Comparison of ENCODE assay signal across 16 mouse cellular contexts in genomic region chr10:62128316-62128951, GRCm38 (mm10). TPM values are rescaled to one million over a fixed set of nuclear protein-coding genes. Genes with fewer than 3 reads are reported as not detected.
DNase-seq lines count a peak whose midpoint lies in the region; ATAC-seq lines count a peak whose summit lies in the region.
"Had no signal": no experiment of that assay in that cellular context is flagged by ENCODE, and none has a peak within 500 bp of the region (broad histone marks: within the 10 kb centered on the region; RNA-seq: fewer than 3 reads in every experiment).

No protein-coding gene starts in this region.

- peak overlapping the region; percentile 21; the same call in 1 of the 2 replicates for H3K4me2 ChIP-seq in forebrain, embryonic 14.5 days (ENCODE audit: low read length)
- no peak overlapping the region for H3K4me2 ChIP-seq in forebrain, embryonic 12.5 days
- peak overlapping the region; percentile 23; the same call in 1 of the 2 replicates for H3K4me2 ChIP-seq in midbrain, embryonic 13.5 days (replicated peaks)
- H3K4me2 ChIP-seq in midbrain, embryonic 14.5 days (ENCODE audit: low read length) = no peak overlapping the region

- 2% methylated on average over 30 of the region's 32 CpGs for WGBS in forebrain, embryonic 14.5 days
- WGBS in forebrain, embryonic 12.5 days = under 1% methylated on average over 32 of the region's 32 CpGs
- WGBS in midbrain, embryonic 13.5 days = 1% methylated on average over 32 of the region's 32 CpGs
- 2% methylated on average over 32 of the region's 32 CpGs for WGBS in midbrain, embryonic 14.5 days

- H3K4me3 ChIP-seq in forebrain, embryonic 14.5 days (ENCODE audit: low read depth, low read length) = no peak overlapping the region
- no peak overlapping the region for H3K4me3 ChIP-seq in forebrain, embryonic 12.5 days (replicated peaks)
- H3K4me3 ChIP-seq in midbrain, embryonic 13.5 days (replicated peaks) = no peak overlapping the region
- no peak overlapping the region for H3K4me3 ChIP-seq in midbrain, embryonic 14.5 days (replicated peaks; ENCODE audit: low read depth, low read length)

- peak; percentile 58 for DNase-seq in forebrain, embryonic 14.5 days (ENCODE audit: low spot score)
- DNase-seq in midbrain, embryonic 14.5 days = no peak
- peak; percentile 35 to 37 for DNase-seq in layer of hippocampus, postnatal 25 days (ENCODE audit: extremely low spot score in 1 of 2, low spot score in 1 of 2)
- peak; percentile 50 to 70 for DNase-seq in right cerebral cortex, postnatal 36 days (ENCODE audit: low spot score in 2 of 2)
- DNase-seq in embryo, embryonic 9.5 days (ENCODE audit: extremely low spot score) = no peak
- DNase-seq in urinary bladder, postnatal 14 days (ENCODE audit: low spot score) = no peak
- DNase-seq: adrenal gland, postnatal 25 days; kidney, postnatal 36 days had no signal

- peaks cover 60% of the 10 kb centered on the region for H3K27me3 ChIP-seq in forebrain, embryonic 14.5 days (replicated peaks; ENCODE audit: control insufficient read depth, insufficient read depth, low read length)
- H3K27me3 ChIP-seq in forebrain, embryonic 12.5 days = peaks cover 75% of the 10 kb centered on the region
- peaks cover 83% of the 10 kb centered on the region for H3K27me3 ChIP-seq in midbrain, embryonic 13.5 days
- H3K27me3 ChIP-seq in midbrain, embryonic 14.5 days (ENCODE audit: control insufficient read depth, insufficient read depth, low read length) = peaks cover 67% of the 10 kb centered on the region

- no peak overlapping the region for H3K27ac ChIP-seq in forebrain, embryonic 14.5 days (ENCODE audit: low read depth, low read length)
- H3K27ac ChIP-seq in forebrain, embryonic 12.5 days = no peak overlapping the region
- no peak overlapping the region for H3K27ac ChIP-seq in midbrain, embryonic 13.5 days
- no peak overlapping the region for H3K27ac ChIP-seq in midbrain, embryonic 14.5 days (replicated peaks; ENCODE audit: low read depth, low read length)
- H3K27ac ChIP-seq: liver, embryonic 14.5 days; macrophage had no signal

- peak; percentile 73 for ATAC-seq in forebrain, embryonic 14.5 days
- no peak for ATAC-seq in forebrain, embryonic 12.5 days (ENCODE audit: low FRiP score)
- no peak for ATAC-seq in midbrain, embryonic 13.5 days
- ATAC-seq in midbrain, embryonic 14.5 days (ENCODE audit: low FRiP score, low TSS enrichment) = no peak
- ATAC-seq: inflammation-experienced regulatory T-cells, adult 6 months had no signal

- no peak overlapping the region for H3K9ac ChIP-seq in forebrain, embryonic 14.5 days (ENCODE audit: low read length)
- no peak overlapping the region for H3K9ac ChIP-seq in forebrain, embryonic 12.5 days
- H3K9ac ChIP-seq in midbrain, embryonic 13.5 days (replicated peaks) = no peak overlapping the region
- no peak overlapping the region for H3K9ac ChIP-seq in midbrain, embryonic 14.5 days (replicated peaks; ENCODE audit: low read length)
- H3K9ac ChIP-seq: liver, embryonic 14.5 days had no signal

- 0 out of 2 replicates have a peak, but pooled peaks cover 3% of the 10 kb centered on the region for H3K4me1 ChIP-seq in forebrain, embryonic 14.5 days (ENCODE audit: control insufficient read depth, insufficient read depth, low read length)
- H3K4me1 ChIP-seq in forebrain, embryonic 12.5 days = peaks cover 8% of the 10 kb centered on the region; the same call in 1 of the 2 replicates
- H3K4me1 ChIP-seq in midbrain, embryonic 13.5 days (replicated peaks) = peaks cover 10% of the 10 kb centered on the region
- H3K4me1 ChIP-seq in midbrain, embryonic 14.5 days (ENCODE audit: control insufficient read depth, insufficient read depth, low read length) = no peaks in the 10 kb centered on the region; the same call in 1 of the 2 replicates

- H3K36me3 ChIP-seq in forebrain, embryonic 14.5 days (ENCODE audit: control insufficient read depth, insufficient read depth, low read length) = no peaks in the 10 kb centered on the region
- no peaks in the 10 kb centered on the region for H3K36me3 ChIP-seq in forebrain, embryonic 12.5 days (replicated peaks)
- H3K36me3 ChIP-seq in midbrain, embryonic 13.5 days = no peaks in the 10 kb centered on the region
- no peaks in the 10 kb centered on the region for H3K36me3 ChIP-seq in midbrain, embryonic 14.5 days (ENCODE audit: control insufficient read depth, insufficient read depth, low read length)

- H3K9me3 ChIP-seq in forebrain, embryonic 14.5 days (replicated peaks; ENCODE audit: control insufficient read depth, low read length) = no peaks in the 10 kb centered on the region
- no peaks in the 10 kb centered on the region for H3K9me3 ChIP-seq in forebrain, embryonic 12.5 days
- H3K9me3 ChIP-seq in midbrain, embryonic 13.5 days = no peaks in the 10 kb centered on the region
- no peaks in the 10 kb centered on the region for H3K9me3 ChIP-seq in midbrain, embryonic 14.5 days (ENCODE audit: control insufficient read depth, low read length)

RNA-seq across cellular contexts. Expression of gene Neurog3, which starts 4.5 kb away (rescaled TPM):
- 0.29 and 0.45 TPM in 2 replicates for polyA plus RNA-seq in forebrain, embryonic 14.5 days (2014; fragmentation: Nextera tagmentation; extraction: Ambion mirVana)
- polyA plus RNA-seq in forebrain, embryonic 12.5 days (2016; fragmentation: Nextera tagmentation; extraction: Ambion mirVana) = 0.65 and 0.67 TPM in 2 replicates
- polyA plus RNA-seq in midbrain, embryonic 13.5 days (2015; fragmentation: Nextera tagmentation; extraction: Ambion mirVana) = 0.48 and 0.65 TPM in 2 replicates
- not detected in 2 replicates for polyA plus RNA-seq in midbrain, embryonic 14.5 days (2014; fragmentation: Nextera tagmentation; extraction: Ambion mirVana)
- total RNA-seq in layer of hippocampus, postnatal 25 days (2021) = not detected
- total RNA-seq: adrenal gland, postnatal 25 days; granulocyte monocyte progenitor cell, adult 5-6 weeks; neutrophil, adult 5-6 weeks had no signal
- polyA plus RNA-seq: inflammation-experienced regulatory T-cells, adult 6 months; macrophage; urinary bladder, adult 2 months had no signal

RNA-seq across cellular contexts. Expression of gene Fam241b, which starts 15.3 kb away (rescaled TPM):
- polyA plus RNA-seq in forebrain, embryonic 14.5 days (2014; fragmentation: Nextera tagmentation; extraction: Ambion mirVana) = 51.5 and 57.8 TPM in 2 replicates
- 58.2 and 60.1 TPM in 2 replicates for polyA plus RNA-seq in forebrain, embryonic 12.5 days (2016; fragmentation: Nextera tagmentation; extraction: Ambion mirVana)
- polyA plus RNA-seq in midbrain, embryonic 13.5 days (2015; fragmentation: Nextera tagmentation; extraction: Ambion mirVana) = 110 and 118 TPM in 2 replicates
- 48.3 and 107 TPM in 2 replicates for polyA plus RNA-seq in midbrain, embryonic 14.5 days (2014; fragmentation: Nextera tagmentation; extraction: Ambion mirVana)
- total RNA-seq in layer of hippocampus, postnatal 25 days (2021) = 10 to 100 TPM; 37.1 to 40.6 TPM
- total RNA-seq: granulocyte monocyte progenitor cell, adult 5-6 weeks; neutrophil, adult 5-6 weeks had no signal
- polyA plus RNA-seq: macrophage had no signal

Comparison
In these comparisons a context has a peak if more than half of its experiments do, and no peak if none do; other contexts are left out.
1. H3K4me2 ChIP-seq: peak in forebrain, embryonic 14.5 days (single experiment) and midbrain, embryonic 13.5 days (single experiment); none in forebrain, embryonic 12.5 days (single experiment) and midbrain, embryonic 14.5 days (single experiment).
2. DNase-seq: peak in forebrain, embryonic 14.5 days (single experiment), layer of hippocampus, postnatal 25 days (2 of 2) and right cerebral cortex, postnatal 36 days (2 of 2); none in midbrain, embryonic 14.5 days (single experiment), embryo, embryonic 9.5 days (single experiment) and urinary bladder, postnatal 14 days (single experiment).